Mouse (Mus musculus) gonadal fat pad, adult 2 months (tissue): Measurements from ENCODE around the gene Olfr288. TPM values are rescaled to one million over a fixed set of nuclear protein-coding genes. Genes with fewer than 3 reads are reported as not detected.

Experiments
- DNase-seq: peaks from one replicate; pipeline ENCODE4 v3.0.0-alpha.2; 2012; ENCODE audit warnings: low read depth
- polyA plus RNA-seq: library from polyadenylated mRNA; depleted of rRNA; stranded (reverse); fragments of >200 nt; gene quantifications from 2 replicates; pipeline ENCODE4 v1.2.3, GENCODE M21; 2012; rRNA removed

Olfr288 gene
- polyA plus RNA-seq, result not detected in 2 replicates

- DNase-seq, result no peak
Measured at GRCm38 (mm10) chr15:98195442-98195841, at the start of gene Olfr288. Gene Olfr288, minus strand, starts transcription at chr15:98195542.

- no peak for DNase-seq
Measured at GRCm38 (mm10) chr15:98235442-98235841, 40.1 kb upstream of the Olfr288 start.

GRCm38 (mm10) chr15:98234350-98234749 is 39.0 kb upstream of the Olfr288 start, which contains the start of gene Olfr286:
Gene Olfr286, minus strand, starts transcription at chr15:98234450.
- DNase-seq, result no peak

GRCm38 (mm10) chr15:98226096-98226495 is 30.8 kb upstream of the Olfr288 start:
- DNase-seq, result no peak

- DNase-seq, result no peak
Measured at GRCm38 (mm10) chr15:98225610-98226009, 30.3 kb upstream of the Olfr288 start.

GRCm38 (mm10) chr15:98222377-98222776 is 27.0 kb upstream of the Olfr288 start:
- no peak for DNase-seq

- no peak for DNase-seq
Measured at GRCm38 (mm10) chr15:98220877-98221276, 25.5 kb upstream of the Olfr288 start, which contains the start of the genes Gm44579 and Olfr287. Gene Gm44579, minus strand, starts transcription at chr15:98220977. Gene Olfr287, minus strand, starts transcription at chr15:98221056.

GRCm38 (mm10) chr15:98214130-98214529 is 18.8 kb upstream of the Olfr288 start:
- no peak for DNase-seq

GRCm38 (mm10) chr15:98213336-98213870 is 18.1 kb upstream of the Olfr288 start:
- no peak for DNase-seq

- DNase-seq, result no peak
Measured at GRCm38 (mm10) chr15:98209676-98210075, 14.3 kb upstream of the Olfr288 start.

GRCm38 (mm10) chr15:98184456-98184855 is 10.9 kb downstream of the Olfr288 start:
- no peak for DNase-seq

- no peak for DNase-seq
Measured at GRCm38 (mm10) chr15:98181856-98182570, 13.3 kb downstream of the Olfr288 start.

- DNase-seq, result no peak
Measured at GRCm38 (mm10) chr15:98181132-98181711, 14.1 kb downstream of the Olfr288 start.

GRCm38 (mm10) chr15:98180567-98181131 is 14.7 kb downstream of the Olfr288 start:
- no peak for DNase-seq

GRCm38 (mm10) chr15:98177320-98177719 is 18.0 kb downstream of the Olfr288 start:
- no peak for DNase-seq

GRCm38 (mm10) chr15:98173821-98174220 is 21.5 kb downstream of the Olfr288 start:
- DNase-seq, result no peak

GRCm38 (mm10) chr15:98172113-98172512 is 23.2 kb downstream of the Olfr288 start:
- DNase-seq, result no peak

- DNase-seq, result no peak
Measured at GRCm38 (mm10) chr15:98170917-98171316, 24.4 kb downstream of the Olfr288 start.

GRCm38 (mm10) chr15:98170365-98170764 is 25.0 kb downstream of the Olfr288 start:
- DNase-seq, result no peak

- no peak for DNase-seq
Measured at GRCm38 (mm10) chr15:98168622-98169004, 26.7 kb downstream of the Olfr288 start.

GRCm38 (mm10) chr15:98167645-98168621 is 27.4 kb downstream of the Olfr288 start:
- no peak for DNase-seq
